Mouse (Mus musculus) kidney, adult 18-20 months (tissue): ENCODE data around the gene Pcid2.
"Not testable (repeated sequence)": the region's sequence is repeated elsewhere in the genome, so short reads cannot be mapped to it uniquely, and the experiment has no call there.

ENCODE experiments used
- DNase-seq: peaks from one replicate; pipeline ENCODE4 v3.0.0; 2021

Pcid2 gene

GRCm38 (mm10) chr8:13075579-13075978, 29.7 kb downstream of the Pcid2 start:
- not testable (repeated sequence) for DNase-seq

- DNase-seq: no peak
Measured at GRCm38 (mm10) chr8:13075044-13075443, 30.2 kb downstream of the Pcid2 start.

- no peak for DNase-seq
Measured at GRCm38 (mm10) chr8:13073255-13073654, 32.0 kb downstream of the Pcid2 start.

- no peak for DNase-seq
Measured at GRCm38 (mm10) chr8:13063112-13063511, 42.1 kb downstream of the Pcid2 start.

- DNase-seq: peak; percentile 67
Measured at GRCm38 (mm10) chr8:13060441-13061150, 44.7 kb downstream of the Pcid2 start, which contains the start of gene Proz. Proz (plus strand) TSS chr8:13060914.

- peak; percentile 16 for DNase-seq
Measured at GRCm38 (mm10) chr8:13057351-13057750, 47.9 kb downstream of the Pcid2 start.

GRCm38 (mm10) chr8:13050550-13050949, 54.7 kb downstream of the Pcid2 start:
- DNase-seq: no peak

- DNase-seq: no peak
Measured at GRCm38 (mm10) chr8:13047652-13048051, 57.6 kb downstream of the Pcid2 start.

- no peak for DNase-seq
Measured at GRCm38 (mm10) chr8:13041459-13041858, 63.8 kb downstream of the Pcid2 start.

- no peak for DNase-seq
Measured at GRCm38 (mm10) chr8:13039054-13039453, 66.2 kb downstream of the Pcid2 start.

GRCm38 (mm10) chr8:13037569-13037968, 67.7 kb downstream of the Pcid2 start:
- DNase-seq: no peak

- no peak for DNase-seq
Measured at GRCm38 (mm10) chr8:13037015-13037414, 68.2 kb downstream of the Pcid2 start, which contains the start of gene F10. F10 (plus strand) TSS chr8:13037308.

- no peak for DNase-seq
Measured at GRCm38 (mm10) chr8:13036346-13036812, 68.9 kb downstream of the Pcid2 start.

- no peak for DNase-seq
Measured at GRCm38 (mm10) chr8:13028482-13028881, 76.8 kb downstream of the Pcid2 start.

GRCm38 (mm10) chr8:13027615-13028014, 77.6 kb downstream of the Pcid2 start:
- DNase-seq: no peak
